Mouse (Mus musculus) urinary bladder, postnatal 25 days (tissue): ENCODE measurements around the gene Map4k5.

ENCODE experiments used
- DNase-seq: peaks from one replicate; pipeline ENCODE4 v3.0.0; 2022; ENCODE audit warnings: low spot score

Map4k5 gene

GRCm38 (mm10) chr12:69892371-69893251, at the start of gene Map4k5, which contains the start of gene Atl1:
Gene Map4k5 (minus strand): TSS chr12:69893200.
Gene Atl1 (plus strand): TSS chr12:69892614.
- DNase-seq = peak; percentile 84

DNA sequence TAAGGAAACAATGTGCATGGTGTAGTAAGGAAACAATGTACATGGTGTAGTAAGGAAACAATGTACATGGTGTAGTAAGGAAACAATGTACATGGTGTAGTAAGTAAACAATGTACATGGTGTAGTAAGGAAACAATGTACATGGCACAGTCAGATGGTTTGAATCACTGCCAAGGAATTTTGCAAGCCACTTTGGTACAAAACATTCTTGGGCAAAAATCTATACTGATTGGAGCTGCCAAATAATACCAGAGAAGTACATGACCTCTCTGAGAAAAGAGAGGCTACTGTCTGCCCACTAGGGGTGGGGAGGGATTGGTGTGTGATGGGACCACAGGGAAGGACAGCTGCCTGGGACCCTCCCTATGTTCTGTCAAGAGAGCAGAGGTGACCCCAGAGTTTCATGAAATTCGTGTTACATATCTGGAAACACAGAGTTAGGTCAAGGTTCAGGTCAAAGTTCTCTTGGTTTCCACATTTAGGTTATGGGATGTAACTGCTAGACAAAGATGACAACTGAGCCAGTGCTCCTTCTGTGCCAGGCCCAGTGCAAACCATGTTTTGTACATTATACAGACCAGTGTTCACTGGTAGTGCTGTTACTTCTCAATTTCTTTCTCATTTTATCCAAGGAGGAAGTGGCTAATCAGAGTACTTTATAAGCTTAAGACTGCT, 48.8 kb upstream of the Map4k5 start:
- no peak for DNase-seq

DNA sequence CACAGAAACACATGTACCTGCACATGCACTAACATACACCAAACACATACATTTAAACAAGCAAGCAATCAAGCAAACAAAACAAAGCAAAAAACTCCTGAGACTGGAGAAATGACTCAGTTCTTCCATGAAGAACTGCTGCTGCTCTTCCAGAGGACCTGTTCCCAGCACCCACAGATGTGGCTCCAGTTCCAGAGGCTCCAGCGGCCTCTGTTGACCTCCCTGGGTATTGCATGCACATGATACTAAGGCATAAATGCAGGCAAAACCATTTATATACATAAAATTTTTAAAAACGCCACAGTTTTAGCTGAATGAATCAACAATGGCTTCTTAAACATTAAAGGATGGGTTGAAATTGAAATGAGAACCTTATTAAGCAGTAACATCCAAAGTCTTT, 46.3 kb upstream of the Map4k5 start:
- no peak for DNase-seq

DNA sequence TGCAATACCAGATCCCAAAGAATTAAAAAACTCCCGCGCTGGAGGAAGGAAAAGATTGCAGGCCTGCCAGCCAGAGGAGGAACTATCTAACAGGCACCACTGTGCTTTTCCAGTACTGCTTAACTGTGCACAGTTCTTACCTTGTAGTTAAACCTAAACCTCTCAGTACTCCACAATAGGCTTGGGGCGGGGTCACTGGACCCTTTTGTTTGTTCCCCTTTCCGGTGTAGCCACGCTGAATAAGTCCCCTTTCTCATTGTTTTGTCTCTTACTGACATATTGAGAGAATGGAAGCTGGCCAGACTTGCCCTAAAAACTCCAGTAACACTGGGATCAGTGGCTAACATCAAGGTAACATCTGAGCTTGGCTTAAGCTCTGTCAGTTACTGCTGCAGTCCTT, 44.7 kb upstream of the Map4k5 start:
- no peak for DNase-seq

DNA sequence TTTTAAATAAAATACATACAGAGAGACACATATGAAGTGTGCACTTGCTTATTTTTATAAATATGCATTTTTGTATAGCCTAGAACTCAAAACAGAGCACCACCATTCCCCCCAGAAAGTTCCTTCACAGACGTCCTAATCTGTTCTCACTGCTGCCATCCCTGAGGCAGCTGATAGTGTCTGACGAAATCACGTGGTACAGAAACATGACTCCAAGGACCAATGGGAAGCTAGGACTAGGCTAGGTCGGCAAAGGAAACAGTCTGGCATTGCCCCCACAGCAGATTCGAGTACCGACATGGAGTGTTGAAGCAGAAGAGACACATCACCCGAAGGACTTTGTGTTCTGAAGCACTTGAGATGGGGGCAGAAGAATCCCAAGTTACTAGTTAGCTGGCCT, 33.7 kb upstream of the Map4k5 start:
- DNase-seq = no peak

DNA sequence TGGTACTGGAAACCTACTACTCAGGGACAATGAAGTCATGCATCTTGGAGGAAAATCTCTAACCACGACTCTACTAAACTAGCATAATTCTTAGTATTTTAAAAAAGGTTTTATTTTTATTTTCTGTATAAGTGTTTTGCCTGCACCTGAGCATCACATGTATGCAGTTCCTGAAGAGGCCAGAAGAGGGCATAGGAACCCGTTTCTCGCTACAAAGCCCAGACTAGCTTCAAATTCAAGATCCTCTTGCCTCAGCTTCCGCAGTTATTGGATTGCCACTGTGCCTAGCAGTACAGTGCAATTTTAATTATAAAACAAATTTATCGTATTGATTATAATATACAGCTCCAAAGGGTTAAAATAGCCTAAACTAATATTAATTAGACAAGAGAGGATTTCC, 31.0 kb upstream of the Map4k5 start:
- DNase-seq = peak; percentile 8

- DNase-seq = no peak
Measured at GRCm38 (mm10) chr12:69923603-69924002, 30.6 kb upstream of the Map4k5 start.

- DNase-seq = no peak
Measured at GRCm38 (mm10) chr12:69923128-69923527, 30.1 kb upstream of the Map4k5 start.

DNA sequence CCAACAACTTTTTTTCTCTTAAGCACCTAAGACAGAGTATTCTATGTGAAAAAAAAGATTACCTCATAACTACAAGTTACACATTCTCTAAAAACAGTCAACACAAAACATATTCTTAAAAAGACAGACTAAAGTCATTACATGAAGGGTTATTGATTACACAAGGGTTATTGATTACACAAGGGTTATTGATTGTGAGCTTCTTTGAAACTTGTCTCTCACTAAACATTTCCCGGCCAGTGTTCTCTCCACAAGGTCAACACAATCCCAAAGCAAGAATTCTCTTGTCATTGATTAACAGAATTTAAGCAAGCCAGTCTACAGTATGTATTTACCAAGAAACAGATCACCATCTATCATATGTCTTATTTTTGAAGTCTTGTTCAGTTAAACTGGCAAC, 29.1 kb upstream of the Map4k5 start:
- no peak for DNase-seq

- no peak for DNase-seq
Measured at GRCm38 (mm10) chr12:69917870-69918269, 24.9 kb upstream of the Map4k5 start.

DNA sequence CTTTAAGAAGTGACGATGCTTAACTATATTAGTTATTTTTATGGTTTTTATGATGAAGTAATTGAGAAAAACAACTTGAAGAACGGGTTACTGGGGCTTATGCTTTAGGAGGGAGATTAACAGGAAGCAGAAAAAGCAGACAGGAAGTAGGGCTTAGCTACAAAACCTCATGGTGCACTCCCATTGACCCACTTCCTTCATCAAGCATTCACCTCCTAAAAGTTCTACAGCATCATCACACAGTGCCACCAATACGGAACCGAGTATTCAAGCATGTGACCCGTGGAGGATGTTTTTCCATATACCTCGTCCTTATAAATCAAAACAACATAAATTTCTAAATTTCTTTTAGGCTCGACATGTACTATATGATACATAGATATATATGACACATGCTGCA, 19.7 kb upstream of the Map4k5 start:
- no peak for DNase-seq

DNA sequence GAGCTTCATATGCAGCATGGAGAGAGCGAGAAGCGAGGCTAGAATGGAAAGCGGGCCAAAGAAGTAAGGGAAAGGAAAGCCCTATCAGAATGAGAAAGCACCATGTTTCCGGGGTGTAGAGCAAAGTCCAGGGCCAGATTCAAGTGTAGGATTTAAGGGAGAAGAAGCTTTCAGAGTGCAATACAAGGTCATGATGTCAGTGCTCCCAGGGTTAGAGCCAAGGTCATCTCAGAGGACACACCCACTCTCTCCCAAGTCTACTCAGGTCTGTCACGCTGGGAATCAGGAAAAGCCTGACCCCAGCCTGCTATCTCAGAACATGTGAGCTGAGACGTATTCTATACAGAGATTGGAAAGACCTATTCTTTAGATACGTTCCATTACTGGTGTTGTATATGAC, 18.9 kb upstream of the Map4k5 start:
- DNase-seq = no peak

GRCm38 (mm10) chr12:69908511-69908900, 15.5 kb upstream of the Map4k5 start:
- DNase-seq = no peak

DNA sequence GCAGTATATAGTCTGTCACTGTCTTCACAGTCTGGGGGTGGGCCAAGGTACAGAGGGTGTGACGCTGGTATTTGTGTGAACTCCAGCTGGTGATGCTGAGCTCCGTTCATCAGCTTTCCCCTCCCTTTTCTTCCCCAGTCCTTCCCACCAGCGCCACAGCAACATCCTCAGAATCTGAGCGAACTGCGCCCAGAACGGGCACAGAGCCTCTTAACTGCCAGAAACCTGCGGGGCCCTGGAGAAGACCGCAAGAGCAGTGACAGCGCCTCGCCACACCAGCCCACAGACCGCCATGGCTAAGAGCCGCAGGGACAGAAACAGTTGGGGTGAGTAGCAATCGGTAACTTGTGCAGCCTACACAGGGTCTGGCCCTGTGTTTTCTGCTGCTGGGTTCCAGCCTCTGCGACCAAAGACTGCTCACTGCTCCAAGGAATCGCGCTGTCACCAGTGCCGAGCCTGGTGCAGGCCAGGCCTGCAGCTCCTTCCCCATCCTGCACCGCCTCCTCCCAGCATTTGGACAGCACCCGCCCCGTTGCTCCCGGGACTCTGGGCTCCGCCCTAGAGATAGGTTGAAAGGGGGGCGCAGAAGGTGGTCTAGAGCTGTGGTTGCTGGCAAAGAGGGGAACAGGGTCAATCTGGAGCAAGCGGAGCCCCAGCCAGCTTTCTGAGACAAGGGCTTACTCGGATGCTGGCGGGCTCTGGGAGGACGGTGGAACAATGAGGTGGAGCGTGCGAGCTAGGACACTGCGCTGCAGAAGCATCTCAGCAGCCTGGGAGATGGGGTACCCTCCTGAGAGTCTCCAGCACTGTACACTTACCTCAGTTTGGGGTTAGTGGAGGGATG, 14.9 kb upstream of the Map4k5 start:
- DNase-seq = no peak

DNA sequence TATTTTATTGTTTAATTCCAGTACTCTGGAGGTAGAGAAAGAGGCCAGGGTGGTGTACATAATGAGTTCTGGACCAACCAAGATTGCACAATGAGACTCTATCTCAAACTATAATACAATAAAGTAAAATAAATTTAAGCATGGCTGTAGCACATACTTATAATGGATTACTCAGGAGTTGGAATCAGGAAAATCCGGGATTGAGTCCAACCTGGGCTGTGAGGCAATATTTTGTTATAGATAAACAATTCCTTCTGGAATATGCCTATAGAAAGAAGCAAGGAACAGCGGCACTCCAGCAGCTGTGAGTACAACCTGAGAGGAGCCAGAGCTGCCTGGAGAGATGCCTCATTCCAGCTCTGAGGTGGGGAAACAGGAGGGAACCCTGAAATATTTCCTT, 12.0 kb upstream of the Map4k5 start:
- DNase-seq = no peak

DNA sequence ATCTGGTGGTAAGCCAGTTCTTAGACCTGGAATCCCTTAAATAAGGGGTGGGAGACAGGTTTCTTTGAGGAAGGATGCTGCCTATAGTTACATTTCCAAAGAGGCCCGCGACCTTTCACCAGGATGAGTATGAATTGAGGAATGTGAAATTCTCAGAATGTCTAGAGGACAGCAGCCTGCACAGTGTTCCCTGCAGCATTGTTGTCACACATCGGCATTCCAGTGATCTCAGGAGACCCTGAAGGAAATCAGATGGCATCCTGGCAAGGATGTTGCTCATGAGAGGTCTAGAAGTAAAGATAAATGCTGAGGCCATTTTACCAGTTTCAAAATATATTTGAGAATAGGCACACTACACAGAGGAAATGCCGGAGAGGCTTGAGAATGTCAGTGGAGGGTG, 5.1 kb upstream of the Map4k5 start:
- DNase-seq = no peak

- no peak for DNase-seq
Measured at GRCm38 (mm10) chr12:69895046-69895445, 2.0 kb upstream of the Map4k5 start.

DNA sequence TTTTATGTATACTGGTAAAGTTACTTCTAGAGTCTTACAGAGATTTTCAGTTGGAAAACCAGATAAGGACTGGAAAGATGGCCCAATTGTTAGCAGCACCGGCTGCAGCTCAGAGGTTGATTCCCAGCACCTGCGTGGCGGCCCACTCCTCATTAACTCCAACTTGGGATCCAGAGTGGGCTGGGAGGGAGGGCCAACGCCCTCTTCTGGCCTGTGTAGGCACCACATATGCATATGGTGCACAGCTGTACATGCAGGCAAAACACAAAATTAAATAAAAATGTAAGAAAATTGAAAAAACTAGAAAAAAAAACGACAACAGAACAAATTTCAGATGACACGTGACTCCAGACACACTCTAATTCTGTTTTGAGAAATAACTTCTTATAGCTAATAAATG, 927 bp upstream of the Map4k5 start:
- DNase-seq = no peak

GRCm38 (mm10) chr12:69891721-69892120, 1.3 kb downstream of the Map4k5 start:
- no peak for DNase-seq

GRCm38 (mm10) chr12:69890476-69890875, 2.5 kb downstream of the Map4k5 start:
- DNase-seq = no peak

DNA sequence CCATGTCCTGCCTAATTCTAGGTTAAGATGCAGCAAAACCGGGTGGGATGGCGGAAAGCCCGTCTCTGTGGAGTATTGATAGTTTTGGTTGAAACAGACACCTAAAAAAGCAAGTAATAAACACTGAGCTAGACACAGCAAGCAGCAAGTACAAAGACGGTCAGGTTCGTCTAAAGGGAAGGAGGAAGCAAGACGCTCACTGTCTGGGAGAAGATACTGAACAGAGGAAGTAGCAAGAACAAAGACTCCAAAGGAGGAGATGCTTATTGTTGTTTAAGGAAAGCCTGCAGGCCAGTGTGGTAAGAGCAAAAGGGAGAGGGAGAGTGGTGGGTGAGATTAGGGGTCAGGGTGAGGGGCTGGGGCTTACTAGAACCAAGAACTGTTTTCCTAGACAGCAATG, 2.9 kb downstream of the Map4k5 start:
- DNase-seq = no peak

GRCm38 (mm10) chr12:69888345-69888744, 4.7 kb downstream of the Map4k5 start:
- DNase-seq = no peak

DNA sequence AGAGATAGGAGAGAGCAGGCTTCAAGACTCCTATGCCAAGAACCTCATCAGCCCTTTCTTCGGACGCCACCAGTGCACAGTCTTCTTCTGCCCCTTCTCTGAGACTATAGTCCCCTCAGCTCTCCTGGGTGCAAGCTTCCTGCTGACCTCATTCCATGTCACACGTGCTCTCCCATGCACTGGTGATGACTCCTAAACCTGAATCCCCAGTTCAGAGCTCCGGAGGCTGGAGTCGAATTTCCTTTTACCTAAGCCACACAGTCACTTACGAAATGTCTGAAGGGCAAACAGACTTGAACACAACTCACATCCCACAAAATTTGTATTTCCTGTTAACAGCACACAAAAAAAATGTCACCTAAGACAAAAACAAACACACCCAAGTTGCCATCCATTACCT, 5.2 kb downstream of the Map4k5 start:
- no peak for DNase-seq
